Mouse (Mus musculus) limb, embryonic 13.5 days (tissue): ENCODE data around the gene Mrgprf. TPM values are rescaled to one million over a fixed set of nuclear protein-coding genes. Genes with fewer than 3 reads are reported as not detected.

Experiments
- ATAC-seq: fragments of 200-750 bp; cut with Nextera tagmentation; 2 replicates; pipeline ENCODE4 v1.8.0; 2017; ENCODE audit warnings: low read depth, moderate number of reproducible peaks, moderate TSS enrichment; ENCODE audit not compliant: low FRiP score
- H3K27ac ChIP-seq: fragments of 300-500 bp; sonication (generic); 2 replicates; pipeline ENCODE4 v1.5.1; 2015; ENCODE audit warnings: inconsistent platforms, mild to moderate bottlenecking, moderate library complexity
- H3K27me3 ChIP-seq: fragments of 300-500 bp; sonication (generic); 2 replicates; pipeline ENCODE4 v1.6.1; 2015; ENCODE audit warnings: mild to moderate bottlenecking, inconsistent platforms
- H3K36me3 ChIP-seq: fragments of 300-500 bp; sonication (generic); 2 replicates; pipeline ENCODE4 v1.6.1; 2015; ENCODE audit warnings: inconsistent platforms, mild to moderate bottlenecking, moderate library complexity
- H3K4me1 ChIP-seq: fragments of 300-500 bp; sonication (generic); 2 replicates; pipeline ENCODE4 v1.6.1; 2015; ENCODE audit warnings: inconsistent platforms
- H3K4me2 ChIP-seq: fragments of 300-500 bp; sonication (generic); replicated peaks from 2 replicates; pipeline ENCODE4 v1.6.1; 2015; ENCODE audit warnings: inconsistent platforms, mild to moderate bottlenecking, moderate library complexity
- H3K4me3 ChIP-seq: fragments of 300-500 bp; sonication (generic); 2 replicates; pipeline ENCODE4 v1.5.1; 2015; ENCODE audit warnings: moderate library complexity, mild to moderate bottlenecking, inconsistent platforms
- H3K9ac ChIP-seq: fragments of 300-500 bp; sonication (generic); 2 replicates; pipeline ENCODE4 v1.6.1; 2015; ENCODE audit warnings: mild to moderate bottlenecking, inconsistent platforms
- H3K9me3 ChIP-seq: fragments of 300-500 bp; sonication (generic); 2 replicates; pipeline ENCODE4 v1.6.1; 2016; ENCODE audit warnings: inconsistent platforms
- WGBS: fragments of 180-500 bp; shearing (Covaris S2); methylation state at CpG from one replicate; pipeline ENCODE4 v1.1.7; 2015; 5-methylcytosine and 5-hydroxymethylcytosine counted together
- polyA plus RNA-seq: library from polyadenylated mRNA; unstranded; fragments of >200 nt; fragmentation: Nextera tagmentation; extraction: Ambion mirVana; gene quantifications from 2 replicates; pipeline ENCODE4 v1.2.1, GENCODE M21; 2015

Mrgprf gene
- polyA plus RNA-seq = 1.3 and 1.4 TPM in 2 replicates

DNA sequence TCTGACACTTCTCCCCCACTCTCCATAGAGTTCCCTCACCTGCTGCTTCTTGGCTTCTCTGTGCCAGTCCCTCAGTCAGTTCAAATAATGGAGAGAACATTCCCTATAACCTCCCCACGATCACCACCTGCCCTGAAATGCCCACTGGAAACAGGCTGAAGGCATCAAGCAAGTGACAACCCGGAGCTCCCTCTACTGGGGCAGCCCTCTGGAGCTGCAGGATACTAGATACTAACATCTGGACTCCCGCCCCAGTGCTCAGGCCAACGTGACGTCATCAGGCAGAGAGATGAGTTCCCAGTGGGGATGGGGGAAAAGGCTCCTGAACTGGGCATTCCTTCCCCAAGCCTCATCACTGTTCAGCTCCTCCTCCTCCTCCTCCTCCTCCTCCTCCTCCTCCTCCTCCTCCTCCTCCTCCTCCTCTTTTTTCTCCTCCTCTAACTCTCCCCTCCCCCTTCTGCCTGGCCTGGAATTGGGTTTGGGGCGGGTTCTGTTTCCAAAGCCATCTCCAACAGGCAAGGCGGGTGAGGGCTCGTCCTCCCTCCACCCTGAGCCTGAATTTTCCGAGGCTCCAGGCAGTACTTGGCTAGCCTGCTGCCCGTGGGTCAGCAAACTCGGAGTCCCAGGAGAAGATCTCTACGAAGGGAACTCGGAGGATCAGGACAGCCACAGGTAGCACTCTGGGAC, at the start of gene Mrgprf:
TSS of gene Mrgprf (plus strand) at position 508 of the 687 bp plus-strand sequence.
- Histone ChIP-seq H3K4me1 (peaks cover 34% of the 10 kb centered on the region), H3K4me3 (no peak within 1 kb of the TSS), H3K27ac (peak within 1 kb of the TSS; percentile 22; the same call in 1 of the 2 replicates), H3K27me3 (no peaks in the 10 kb centered on the region), H3K36me3 (no peaks in the 10 kb centered on the region), H3K4me2 (0 out of 2 replicates have a peak within 1 kb of the TSS, but pooled peaks have one; percentile 2), H3K9ac (no peak within 1 kb of the TSS), H3K9me3 (no peaks in the 10 kb centered on the region)
- WGBS = 35% methylated on average over 12 of the region's 13 CpGs
- no peak for ATAC-seq

DNA sequence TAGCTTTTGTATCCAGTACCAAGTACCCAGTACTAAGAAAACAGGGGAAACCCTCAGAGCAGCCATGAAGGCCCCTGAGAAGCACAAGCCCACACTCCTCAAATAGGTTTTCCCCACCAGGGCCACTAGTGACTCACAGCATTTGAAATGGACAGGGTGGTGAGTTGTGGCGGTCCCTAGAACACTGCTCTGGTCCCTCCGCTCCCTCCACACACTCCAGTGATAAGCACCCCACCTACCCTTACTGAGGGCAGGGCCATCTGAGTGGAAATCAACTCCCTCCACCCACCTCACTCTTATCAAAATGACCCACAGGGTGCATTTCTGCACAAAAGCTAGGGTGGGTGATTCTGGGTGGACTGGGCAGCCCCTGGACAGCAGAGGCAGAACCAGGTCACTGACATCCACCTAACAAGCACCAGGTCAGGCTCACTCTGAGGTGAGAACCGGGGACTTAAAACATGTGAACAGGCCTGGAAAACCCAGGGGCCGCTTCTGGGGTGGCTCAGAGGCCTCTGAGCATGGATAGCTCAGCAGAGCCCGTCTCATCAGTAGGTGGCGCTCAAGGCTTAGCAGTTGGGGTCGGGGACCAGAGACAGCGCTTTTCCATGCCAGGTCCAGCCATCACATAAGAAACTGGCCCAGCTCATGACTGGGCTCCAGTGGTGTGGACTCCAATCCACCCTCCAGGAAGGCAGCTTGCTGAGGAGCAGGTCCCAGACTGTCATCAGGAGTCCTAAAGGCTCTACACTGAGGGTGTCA, 47.7 kb upstream of the Mrgprf start:
- H3K27me3 ChIP-seq = no peaks in the 10 kb centered on the region
- peaks cover 4% of the 10 kb centered on the region for H3K4me1 ChIP-seq
- WGBS = 26% methylated on average over 8 of the region's 8 CpGs
- peaks cover 36% of the 10 kb centered on the region for H3K36me3 ChIP-seq
- peak; percentile 71; the same call in 1 of the 2 replicates for ATAC-seq
- no peak overlapping the region for H3K4me3 ChIP-seq
- H3K27ac ChIP-seq = no peak overlapping the region
- H3K4me2 ChIP-seq = no peak overlapping the region
- H3K9ac ChIP-seq = peak overlapping the region; percentile 43; the same call in 1 of the 2 replicates
- H3K9me3 ChIP-seq = no peaks in the 10 kb centered on the region

DNA sequence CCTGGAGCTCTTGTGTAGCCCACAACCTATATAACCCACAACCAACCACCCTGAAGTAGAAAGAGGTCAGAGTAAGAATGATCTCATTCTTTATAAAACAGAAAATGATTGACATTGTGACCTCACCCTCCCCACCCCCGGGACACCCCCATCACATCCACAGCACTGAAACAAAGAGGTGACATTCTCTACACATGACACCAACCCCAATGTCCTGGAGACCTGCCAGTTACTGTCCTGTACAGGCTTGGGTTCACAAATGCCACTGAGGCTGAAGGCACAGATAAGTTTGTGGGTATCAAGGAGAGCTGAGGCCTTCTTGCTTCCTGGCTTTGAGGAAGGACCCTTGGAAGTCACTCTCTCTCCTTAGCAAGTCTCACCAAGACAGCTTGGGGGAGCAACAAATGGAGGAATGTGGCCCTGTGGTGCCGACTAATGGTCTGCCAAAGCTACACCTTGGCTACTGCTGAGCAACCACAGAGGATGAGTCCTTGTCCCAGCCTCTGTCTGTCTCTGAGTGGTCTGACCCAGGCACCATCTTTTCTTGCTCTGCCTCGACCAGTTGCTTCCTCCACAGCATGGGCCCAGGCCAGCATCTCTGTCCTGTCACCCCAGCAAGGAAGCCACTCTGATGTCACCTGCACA, 46.5 kb upstream of the Mrgprf start:
- Histone ChIP-seq H3K9ac (no peak overlapping the region), H3K36me3 (peaks cover 47% of the 10 kb centered on the region), H3K4me1 (peaks cover 4% of the 10 kb centered on the region), H3K27me3 (no peaks in the 10 kb centered on the region), H3K4me3 (no peak overlapping the region), H3K9me3 (no peaks in the 10 kb centered on the region), H3K27ac (no peak overlapping the region), H3K4me2 (no peak overlapping the region)
- ATAC-seq = no peak
- 53% methylated on average over 3 of the region's 3 CpGs for WGBS

DNA sequence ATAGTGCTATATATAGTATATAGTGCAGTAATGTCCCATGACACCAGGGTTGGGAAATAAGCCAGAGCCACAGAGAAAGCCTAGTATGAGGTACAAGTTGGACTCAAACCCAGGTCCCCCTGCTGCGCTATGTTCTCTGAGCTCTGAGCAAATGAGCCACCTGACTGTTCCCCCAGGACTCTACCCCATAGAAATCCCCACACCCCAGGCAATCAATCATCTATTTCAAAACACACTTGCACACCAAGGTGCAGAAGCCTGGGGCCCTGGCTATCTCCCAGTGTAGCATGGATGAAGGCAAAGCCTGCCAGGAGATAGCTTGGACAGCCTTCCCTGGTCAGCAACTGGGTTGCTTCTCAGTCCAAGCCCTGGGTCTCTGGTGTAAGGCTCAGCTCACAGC, 44.5 kb upstream of the Mrgprf start:
- Histone ChIP-seq H3K9ac (no peak overlapping the region), H3K4me3 (no peak overlapping the region), H3K9me3 (no peaks in the 10 kb centered on the region), H3K27ac (no peak overlapping the region), H3K36me3 (peaks cover 66% of the 10 kb centered on the region), H3K4me1 (peaks cover 4% of the 10 kb centered on the region), H3K27me3 (no peaks in the 10 kb centered on the region), H3K4me2 (no peak overlapping the region)
- WGBS = 96% methylated on average over 1 of the region's 1 CpGs
- ATAC-seq = no peak

DNA sequence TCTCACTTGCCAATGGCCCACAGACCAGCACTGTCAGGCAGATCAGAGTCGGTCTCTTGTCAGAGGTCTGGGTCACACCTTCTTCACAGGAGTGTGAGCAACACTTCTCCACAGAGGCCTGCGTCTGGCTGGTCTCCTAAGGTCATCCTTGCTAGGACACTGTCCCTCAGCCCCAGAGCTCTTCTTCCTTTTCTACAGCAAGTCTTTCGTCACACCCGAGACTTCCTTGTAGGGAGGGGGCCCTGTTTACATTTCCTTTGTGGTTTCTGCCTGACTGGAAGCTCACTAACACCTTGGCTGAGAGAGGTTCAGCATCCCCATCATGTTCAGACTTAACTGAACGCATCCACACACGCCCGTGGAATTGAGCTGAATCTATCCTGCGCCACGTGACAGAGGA, 36.4 kb upstream of the Mrgprf start:
- Histone ChIP-seq H3K9me3 (no peaks in the 10 kb centered on the region), H3K9ac (no peak overlapping the region), H3K36me3 (peaks cover 88% of the 10 kb centered on the region), H3K4me2 (no peak overlapping the region), H3K27me3 (no peaks in the 10 kb centered on the region), H3K4me1 (no peaks in the 10 kb centered on the region), H3K27ac (no peak overlapping the region), H3K4me3 (no peak overlapping the region)
- ATAC-seq = no peak
- WGBS = 74% methylated on average over 9 of the region's 9 CpGs

DNA sequence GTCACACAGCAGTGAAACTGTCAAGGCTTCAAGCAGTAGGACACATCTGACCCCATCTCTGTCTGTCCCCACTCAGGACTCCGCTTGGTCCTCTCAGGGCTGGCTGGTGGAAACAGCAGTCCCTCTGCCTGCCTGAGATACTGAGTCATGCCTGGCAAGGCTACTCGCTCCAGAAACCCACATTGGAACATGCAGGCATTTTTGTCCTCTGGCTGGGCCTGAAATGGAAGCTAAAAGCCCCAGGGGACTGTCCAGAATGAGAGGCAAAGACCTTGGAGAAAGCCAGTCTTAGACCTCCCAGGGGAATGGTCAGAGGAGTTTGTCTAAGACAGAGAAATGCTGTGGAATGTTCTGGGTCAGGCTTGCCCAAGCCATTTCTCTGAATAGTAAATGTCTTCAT, 34.6 kb upstream of the Mrgprf start:
- ATAC-seq = no peak
- Histone ChIP-seq H3K4me1 (no peaks in the 10 kb centered on the region), H3K9ac (no peak overlapping the region), H3K9me3 (no peaks in the 10 kb centered on the region), H3K36me3 (peaks cover 89% of the 10 kb centered on the region), H3K27ac (no peak overlapping the region), H3K27me3 (no peaks in the 10 kb centered on the region), H3K4me3 (no peak overlapping the region), H3K4me2 (no peak overlapping the region)
- 94% methylated on average over 2 of the region's 2 CpGs for WGBS

DNA sequence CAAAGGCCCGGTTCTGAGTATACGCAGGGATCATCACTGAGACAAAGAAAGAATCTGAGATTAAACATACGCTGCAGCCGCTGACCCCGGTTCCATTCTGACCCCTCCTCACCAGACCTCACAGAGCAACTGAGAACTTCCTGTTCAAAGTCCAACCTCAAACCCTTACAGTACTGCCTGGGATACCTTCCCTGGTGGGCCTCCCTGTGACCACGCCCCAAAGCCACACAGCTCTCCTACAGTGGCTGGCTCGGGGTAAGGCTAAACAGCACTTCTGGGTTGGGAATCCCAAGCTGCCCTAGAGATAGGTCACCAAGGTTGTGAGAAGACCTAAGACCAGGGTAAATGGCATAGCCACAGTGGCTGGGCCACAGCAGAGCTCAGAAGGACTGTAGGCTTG, 31.7 kb upstream of the Mrgprf start:
- Histone ChIP-seq H3K4me1 (no peaks in the 10 kb centered on the region), H3K27ac (no peak overlapping the region), H3K27me3 (no peaks in the 10 kb centered on the region), H3K9ac (no peak overlapping the region), H3K4me3 (no peak overlapping the region), H3K36me3 (peaks cover 96% of the 10 kb centered on the region), H3K4me2 (no peak overlapping the region), H3K9me3 (no peaks in the 10 kb centered on the region)
- WGBS = 87% methylated on average over 7 of the region's 7 CpGs
- ATAC-seq = no peak

DNA sequence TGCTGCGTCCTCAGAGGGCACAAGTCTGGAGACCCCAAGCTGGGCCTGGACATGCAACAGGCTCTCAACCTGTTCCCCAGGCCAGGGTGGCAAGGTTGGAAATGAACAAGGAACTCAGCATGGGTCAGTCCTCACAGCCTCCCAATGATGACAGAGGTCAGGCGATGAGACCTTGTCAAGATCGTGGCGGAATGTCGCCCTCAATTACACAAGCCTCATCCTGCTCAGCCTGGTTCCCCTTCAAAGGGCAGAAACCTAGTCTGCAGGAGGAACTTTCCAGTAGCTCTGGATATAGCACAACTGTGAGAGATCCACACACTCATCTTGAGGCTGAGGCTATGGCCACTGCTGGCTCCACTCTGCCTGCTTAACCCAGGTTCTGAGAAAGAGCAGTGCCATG, 29.7 kb upstream of the Mrgprf start:
- H3K9me3 ChIP-seq = no peaks in the 10 kb centered on the region
- H3K36me3 ChIP-seq = peaks cover 96% of the 10 kb centered on the region
- H3K9ac ChIP-seq = no peak overlapping the region
- no peak overlapping the region for H3K4me3 ChIP-seq
- H3K27ac ChIP-seq = no peak overlapping the region
- H3K4me1 ChIP-seq = no peaks in the 10 kb centered on the region
- no peaks in the 10 kb centered on the region for H3K27me3 ChIP-seq
- no peak overlapping the region for H3K4me2 ChIP-seq
- 91% methylated on average over 5 of the region's 5 CpGs for WGBS
- ATAC-seq = no peak

DNA sequence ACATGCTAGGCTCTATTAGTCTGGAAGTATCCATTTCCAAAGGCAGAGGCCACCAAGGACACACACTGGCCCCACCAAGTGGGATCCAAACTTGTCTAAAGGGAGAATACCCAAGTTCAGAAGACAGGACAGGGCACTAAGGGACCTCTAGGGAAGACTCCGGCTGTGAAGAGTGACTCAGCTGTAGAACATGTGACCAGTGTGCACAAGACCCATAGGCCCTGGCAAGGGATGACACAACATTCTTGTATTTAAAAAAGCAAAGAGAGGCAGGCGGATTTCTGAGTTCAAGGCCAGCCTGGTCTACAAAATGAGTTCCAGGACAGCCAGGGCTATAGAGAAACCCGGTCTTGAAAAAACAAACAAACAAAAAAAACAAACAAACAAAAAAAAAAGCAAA, 25.1 kb upstream of the Mrgprf start:
- H3K27me3 ChIP-seq = no peaks in the 10 kb centered on the region
- H3K27ac ChIP-seq = no peak overlapping the region
- no peak for ATAC-seq
- no peak overlapping the region for H3K4me2 ChIP-seq
- 86% methylated on average over 3 of the region's 3 CpGs for WGBS
- peaks cover 94% of the 10 kb centered on the region for H3K36me3 ChIP-seq
- no peak overlapping the region for H3K4me3 ChIP-seq
- H3K4me1 ChIP-seq = no peaks in the 10 kb centered on the region
- no peak overlapping the region for H3K9ac ChIP-seq
- H3K9me3 ChIP-seq = no peaks in the 10 kb centered on the region

DNA sequence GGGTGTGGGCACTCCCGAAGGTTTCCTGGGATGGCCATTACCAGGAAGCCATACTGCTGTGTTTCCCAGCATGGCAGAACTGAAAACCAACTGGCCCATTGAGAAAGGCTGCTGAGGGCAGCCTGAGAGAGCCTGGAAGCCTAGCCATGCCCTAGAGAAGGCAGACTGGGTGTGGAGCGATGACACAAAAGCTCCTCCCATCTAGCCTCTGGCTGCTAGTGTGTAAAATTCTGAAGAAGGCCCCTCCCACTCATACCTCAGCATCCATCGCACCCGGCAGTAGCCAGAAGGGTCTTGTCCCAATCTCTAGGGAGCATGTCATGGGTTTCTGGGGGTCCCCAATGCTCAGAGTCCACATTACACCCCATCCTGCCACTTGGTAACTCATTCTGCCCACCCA, 19.2 kb upstream of the Mrgprf start:
- Histone ChIP-seq H3K9ac (no peak overlapping the region), H3K36me3 (peaks cover 39% of the 10 kb centered on the region), H3K27ac (no peak overlapping the region), H3K4me3 (no peak overlapping the region), H3K9me3 (no peaks in the 10 kb centered on the region), H3K4me2 (no peak overlapping the region), H3K27me3 (no peaks in the 10 kb centered on the region), H3K4me1 (peaks cover 20% of the 10 kb centered on the region)
- no peak for ATAC-seq
- WGBS = 69% methylated on average over 4 of the region's 4 CpGs

DNA sequence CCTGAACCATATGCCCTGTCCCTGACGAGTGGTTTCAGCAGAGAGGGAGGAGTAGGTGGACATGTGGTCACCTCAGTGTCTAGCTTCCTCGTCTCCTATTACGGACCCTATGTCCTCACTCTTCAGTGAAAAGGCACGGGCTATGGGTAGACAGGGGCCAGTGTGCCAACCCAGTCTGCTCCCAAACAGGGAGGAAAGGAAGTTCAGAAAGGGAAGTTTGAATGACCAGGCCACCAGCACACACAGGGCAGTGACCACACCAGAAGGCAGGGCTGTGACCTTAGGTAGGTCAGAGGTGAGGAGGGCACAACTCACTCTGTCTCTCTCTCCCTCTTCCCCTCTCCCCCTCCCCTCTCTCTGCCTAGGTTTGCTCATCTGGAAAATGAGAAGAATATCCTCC, 17.6 kb upstream of the Mrgprf start:
- Histone ChIP-seq H3K4me1 (peaks cover 20% of the 10 kb centered on the region), H3K27ac (peak overlapping the region; percentile 12; the same call in 1 of the 2 replicates), H3K4me2 (peak overlapping the region; percentile 75), H3K4me3 (peak overlapping the region; percentile 50), H3K27me3 (no peaks in the 10 kb centered on the region), H3K9me3 (no peaks in the 10 kb centered on the region), H3K9ac (peak overlapping the region; percentile 73), H3K36me3 (peaks cover 24% of the 10 kb centered on the region)
- 36% methylated on average over 4 of the region's 4 CpGs for WGBS
- ATAC-seq = no peak

DNA sequence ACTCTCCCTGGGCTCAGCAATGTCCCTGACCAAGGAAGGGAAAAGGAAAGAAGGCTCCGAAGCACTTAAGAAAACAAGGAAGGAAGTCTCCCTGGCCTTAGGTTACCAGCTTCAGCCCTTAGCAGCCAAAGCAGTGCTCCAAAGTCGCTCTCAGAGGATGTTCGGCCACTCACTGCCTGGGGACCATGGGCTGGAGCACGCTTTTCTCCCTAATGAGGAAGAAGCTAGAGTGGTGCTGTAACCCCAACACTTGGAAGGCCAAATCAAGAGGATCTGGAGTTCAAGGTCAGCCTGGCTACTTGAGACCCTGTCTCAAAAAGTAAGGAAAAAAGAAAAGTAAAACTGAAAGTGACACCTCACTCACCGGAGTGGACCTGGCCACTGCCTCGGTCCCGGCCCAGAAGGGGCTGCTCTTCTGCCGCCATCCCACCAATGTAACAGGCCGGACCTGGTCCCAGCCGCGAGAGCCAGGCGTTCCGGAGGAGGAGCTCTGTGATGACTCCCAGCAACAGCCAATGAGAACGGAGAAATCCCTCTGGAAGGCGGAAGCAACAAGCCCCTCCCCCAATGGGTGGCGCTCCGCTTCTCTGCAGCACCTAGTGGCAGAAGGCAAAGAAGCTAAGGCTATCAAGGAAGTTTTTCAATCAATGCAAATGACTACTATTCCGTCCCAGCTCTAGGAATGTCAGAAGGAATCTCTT, 17.0 kb upstream of the Mrgprf start, which contains the start of gene Tpcn2:
TSS of gene Tpcn2 (minus strand) at position 525 of the 701 bp plus-strand sequence.
- H3K27ac ChIP-seq = peak within 1 kb of the TSS; percentile 12; the same call in 1 of the 2 replicates
- 4% methylated on average over 18 of the region's 18 CpGs for WGBS
- H3K9ac ChIP-seq = peak within 1 kb of the TSS; percentile 73
- peak; percentile 96 for ATAC-seq
- peaks cover 20% of the 10 kb centered on the region for H3K4me1 ChIP-seq
- no peaks in the 10 kb centered on the region for H3K9me3 ChIP-seq
- peak within 1 kb of the TSS; percentile 50 for H3K4me3 ChIP-seq
- no peaks in the 10 kb centered on the region for H3K27me3 ChIP-seq
- peaks cover 18% of the 10 kb centered on the region for H3K36me3 ChIP-seq
- peak within 1 kb of the TSS; percentile 75 for H3K4me2 ChIP-seq
